Mouse (Mus musculus) liver (tissue): ENCODE measurements around the gene Trp63.
"Not testable (repeated sequence)": the region's sequence is repeated elsewhere in the genome, so short reads cannot be mapped to it uniquely, and the experiment has no call there.

Source experiments
- DNase-seq: peaks from one replicate; pipeline ENCODE4 v3.0.0-alpha.2; 2020; ENCODE audit warnings: mixed read lengths

Trp63 gene

GRCm38 (mm10) chr16:25683531-25684248, at the start of gene Trp63:
Trp63 (plus strand) TSS chr16:25683763.
- no peak for DNase-seq

DNA sequence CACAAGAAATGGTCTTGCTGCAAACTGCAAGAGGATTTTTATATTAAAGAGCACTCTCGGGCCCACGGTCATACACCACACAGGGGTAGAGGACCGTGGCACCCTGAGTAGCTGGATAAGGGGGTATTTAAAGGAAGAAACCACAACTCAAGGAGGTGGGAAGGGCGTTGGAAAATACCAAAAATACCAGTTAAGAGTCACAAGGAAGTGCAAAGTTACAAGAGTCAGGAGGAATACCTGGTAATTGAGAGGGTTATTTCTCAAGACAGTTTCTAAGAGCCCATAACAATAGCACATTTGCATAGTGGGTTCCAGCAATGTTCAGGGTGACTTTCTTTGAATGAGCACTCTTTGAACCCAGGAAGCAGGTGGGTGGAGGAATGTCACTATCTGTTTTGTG, 38.8 kb upstream of the Trp63 start:
- not testable (repeated sequence) for DNase-seq

- no peak for DNase-seq
Observed at GRCm38 (mm10) chr16:25660510-25661235, 22.9 kb upstream of the Trp63 start.

- DNase-seq, result no peak
Observed at GRCm38 (mm10) chr16:25663116-25663515, 20.4 kb upstream of the Trp63 start.

DNA sequence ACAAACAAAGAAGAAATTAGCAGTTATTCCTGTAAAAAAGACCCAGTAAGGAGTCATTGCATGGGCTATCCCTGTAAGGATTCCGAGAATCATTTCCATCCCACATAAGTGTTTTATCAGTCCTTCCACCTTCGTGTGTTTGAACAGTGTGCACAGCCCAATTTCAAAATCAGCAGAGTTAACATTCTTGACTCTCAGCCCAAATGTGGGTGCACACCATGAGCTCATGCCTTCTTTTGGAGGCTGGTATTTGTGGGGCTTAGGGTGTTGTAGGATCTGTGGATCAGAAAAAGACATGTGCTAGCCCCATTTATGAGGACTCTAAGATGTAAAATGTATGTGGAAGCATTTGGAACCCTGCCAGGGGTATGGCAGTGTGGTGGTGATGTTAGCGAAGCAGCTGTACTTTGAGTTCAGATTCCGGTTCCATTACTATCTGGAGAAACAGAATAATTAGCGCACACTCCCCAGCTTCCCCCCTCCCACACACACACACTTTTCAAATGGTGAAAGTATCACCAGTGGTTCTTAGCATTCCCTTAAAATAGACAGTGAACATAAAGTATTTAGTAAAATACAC, 9.6 kb upstream of the Trp63 start:
- no peak for DNase-seq

GRCm38 (mm10) chr16:25680369-25680768, 3.2 kb upstream of the Trp63 start:
- no peak for DNase-seq

GRCm38 (mm10) chr16:25682533-25682932, 1.0 kb upstream of the Trp63 start:
- no peak for DNase-seq

DNA sequence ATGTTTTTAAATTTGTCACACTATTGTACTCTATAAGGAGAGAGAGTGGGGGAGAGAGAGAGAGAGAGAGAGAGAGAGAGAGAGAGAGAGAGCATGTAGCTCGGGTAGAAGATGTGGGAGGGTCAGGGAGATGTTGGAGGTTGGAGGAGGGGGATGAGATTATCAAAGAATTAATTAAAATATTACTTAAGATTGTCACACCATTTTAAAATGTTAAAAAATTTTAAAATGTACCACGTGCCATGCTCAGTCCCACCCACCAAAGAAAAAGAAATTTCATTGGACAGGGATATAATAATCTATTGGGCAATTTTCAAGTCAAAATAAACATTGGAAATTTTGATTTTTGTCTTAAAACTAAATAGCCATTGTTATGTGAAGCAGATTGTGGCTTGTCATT, 1.0 kb downstream of the Trp63 start:
- DNase-seq, result no peak

DNA sequence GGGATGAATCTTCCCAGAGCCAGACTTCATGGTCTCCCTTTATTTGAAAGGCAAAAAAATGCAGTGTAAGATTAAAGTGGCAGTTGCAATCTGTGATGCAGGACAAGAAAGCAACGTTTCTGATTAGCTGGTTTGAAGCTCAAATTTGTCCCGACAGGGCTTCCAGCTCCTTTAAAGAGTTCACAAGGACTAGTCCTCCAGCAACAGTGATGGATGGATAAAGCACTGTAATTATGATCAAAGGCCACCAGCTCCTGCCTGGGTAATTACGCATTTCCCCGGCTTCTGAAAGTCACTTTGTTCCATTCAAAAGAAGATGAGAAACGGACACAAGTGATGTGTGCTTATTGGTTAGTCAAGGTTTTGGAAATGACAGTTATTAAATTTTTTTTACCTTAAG, 7.0 kb downstream of the Trp63 start:
- no peak for DNase-seq

GRCm38 (mm10) chr16:25701252-25701651, 17.7 kb downstream of the Trp63 start:
- no peak for DNase-seq

DNA sequence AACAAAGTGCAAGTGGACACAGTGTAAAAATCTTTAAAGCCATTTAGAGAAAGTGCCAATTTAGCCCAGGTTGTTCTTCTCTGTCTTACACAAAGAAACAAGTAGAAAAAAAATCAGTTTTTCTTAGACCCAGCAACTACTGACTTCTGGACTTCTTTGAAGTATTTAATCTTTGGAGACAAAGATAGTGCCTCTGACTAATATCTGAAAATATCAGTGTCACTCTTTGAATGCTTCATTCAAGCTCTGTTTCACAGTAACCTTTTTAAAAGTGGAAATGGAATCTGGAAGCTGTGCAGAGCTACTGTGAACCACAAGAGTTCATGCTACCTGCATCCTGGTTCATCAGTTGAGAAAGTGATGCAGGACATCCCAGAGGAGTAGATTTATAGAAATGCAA, 22.7 kb downstream of the Trp63 start:
- no peak for DNase-seq

DNA sequence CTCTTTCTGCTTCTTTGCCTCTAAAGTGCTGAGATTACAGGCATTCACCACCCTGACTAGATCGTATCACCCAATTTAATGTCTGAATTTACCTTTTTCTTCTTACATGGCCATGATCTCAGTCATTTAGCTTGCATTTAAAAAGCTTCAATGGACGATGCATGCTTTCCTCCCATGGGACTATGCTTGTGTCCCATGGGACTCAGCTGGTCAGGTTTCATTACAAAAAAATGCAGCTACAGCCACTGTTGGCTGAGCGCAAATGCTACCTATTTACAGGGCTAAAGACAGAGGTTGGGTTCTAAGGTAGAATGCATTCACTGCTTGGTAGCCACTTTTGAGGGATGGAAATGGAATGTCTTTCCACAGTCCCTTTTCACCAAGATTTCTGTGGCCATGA, 32.2 kb downstream of the Trp63 start:
- DNase-seq, result no peak

GRCm38 (mm10) chr16:25723131-25723530, 39.6 kb downstream of the Trp63 start:
- no peak for DNase-seq

DNA sequence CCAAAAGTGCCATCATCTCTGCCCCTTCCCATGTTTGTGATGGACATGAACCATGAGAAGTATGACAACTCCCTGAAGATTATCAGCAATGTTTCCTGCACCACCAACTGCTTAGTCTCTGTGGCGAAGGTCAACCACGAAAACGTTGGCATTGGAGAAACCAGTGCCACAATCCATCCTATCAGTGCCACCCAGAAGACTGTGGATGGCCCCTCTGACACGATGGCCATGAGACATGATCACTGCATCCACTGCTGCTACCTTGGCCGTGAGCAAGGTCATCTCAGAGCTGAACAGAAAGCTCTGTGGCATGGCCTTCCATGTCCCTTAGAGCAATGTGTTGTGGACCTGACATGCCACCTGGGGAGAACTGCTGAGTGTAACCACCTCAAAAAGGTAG, 43.4 kb downstream of the Trp63 start:
- DNase-seq, result no peak

GRCm38 (mm10) chr16:25727957-25728506, 44.5 kb downstream of the Trp63 start:
- DNase-seq, result no peak

DNA sequence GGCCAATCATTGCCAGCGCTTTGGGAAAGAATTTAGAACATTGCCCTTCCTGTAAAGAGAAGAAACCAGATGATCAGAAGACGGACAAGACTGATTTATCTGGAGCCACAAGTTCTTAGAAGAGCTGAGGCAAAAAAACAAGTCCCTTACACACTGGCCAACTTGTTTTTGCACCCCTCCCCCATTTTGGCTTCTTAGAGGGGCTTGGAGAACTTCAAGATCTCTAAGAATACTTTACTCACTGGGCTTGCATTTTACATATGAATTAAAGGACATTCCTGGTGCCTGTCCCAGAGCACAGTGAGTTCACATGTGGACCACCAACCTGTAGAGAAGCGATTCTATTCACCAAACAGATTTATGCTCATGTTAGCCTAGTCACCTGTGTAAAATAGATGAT, 53.3 kb downstream of the Trp63 start:
- DNase-seq, result no peak

DNA sequence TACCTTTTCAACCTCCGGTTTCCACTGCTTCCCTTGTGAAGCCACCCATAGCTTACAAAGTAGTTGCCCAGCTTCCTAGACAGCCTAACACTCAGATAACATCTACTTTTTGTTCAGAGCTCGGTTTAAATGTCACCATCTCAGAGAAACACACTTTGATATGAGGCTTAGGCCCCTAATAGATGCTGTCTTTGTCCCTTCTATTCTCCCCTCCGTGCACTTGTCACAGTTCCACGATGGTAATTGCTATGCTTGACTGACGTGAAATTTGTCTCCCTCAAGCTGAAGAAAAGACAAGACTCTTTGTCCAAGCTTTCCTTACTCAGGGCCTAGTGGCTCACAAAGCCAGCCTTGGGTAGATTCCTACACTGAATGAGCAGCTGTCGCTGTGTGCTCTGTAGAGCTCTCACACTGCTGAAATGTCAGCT, 54.1 kb downstream of the Trp63 start:
- DNase-seq, result no peak

GRCm38 (mm10) chr16:25746807-25747206, 63.2 kb downstream of the Trp63 start:
- peak; percentile 3 for DNase-seq

GRCm38 (mm10) chr16:25751866-25752265, 68.3 kb downstream of the Trp63 start:
- no peak for DNase-seq

GRCm38 (mm10) chr16:25758108-25758507, 74.5 kb downstream of the Trp63 start:
- no peak for DNase-seq

DNA sequence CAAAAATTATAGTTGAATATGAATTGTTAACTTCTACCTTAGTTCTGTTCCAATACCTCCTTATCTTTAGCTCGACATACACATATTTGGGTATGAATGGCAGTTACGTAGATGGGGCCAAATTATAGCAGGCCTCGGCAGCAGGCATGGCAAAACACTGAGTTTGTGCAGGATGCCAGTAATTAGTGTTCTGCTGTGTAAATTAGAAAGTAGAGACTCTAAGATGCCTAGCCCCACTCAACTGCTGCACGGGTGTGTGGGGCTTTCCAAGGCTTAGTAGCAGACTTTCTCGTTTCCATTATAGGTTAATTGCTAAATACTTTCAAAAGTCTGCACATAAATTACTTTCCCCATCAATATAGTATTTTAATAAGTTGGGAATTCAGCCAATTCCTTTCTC, 82.0 kb downstream of the Trp63 start:
- DNase-seq, result no peak

- no peak for DNase-seq
Observed at GRCm38 (mm10) chr16:25774611-25775010, 91.0 kb downstream of the Trp63 start.

DNA sequence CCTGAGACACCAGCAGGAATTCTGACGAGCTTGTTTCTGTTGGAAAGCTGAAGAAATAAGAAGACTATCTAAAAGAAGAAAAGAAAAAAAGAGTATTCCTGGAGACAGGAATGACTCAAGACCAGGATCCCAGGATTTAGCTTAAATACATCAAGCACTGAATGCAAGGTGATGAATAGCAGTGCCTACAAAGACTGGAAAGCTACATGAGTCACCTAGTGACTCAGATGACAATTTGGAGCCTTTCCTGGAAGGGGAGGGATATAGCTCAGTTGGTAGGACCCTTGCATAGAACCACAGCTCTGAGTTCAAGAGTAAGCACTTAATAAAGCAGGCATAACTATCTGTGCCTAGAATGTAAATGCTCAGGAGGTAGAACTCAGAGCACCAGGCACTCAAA, 93.9 kb downstream of the Trp63 start:
- DNase-seq, result no peak

GRCm38 (mm10) chr16:25779964-25780363, 96.4 kb downstream of the Trp63 start:
- DNase-seq, result no peak
